Mouse (Mus musculus) CD4-positive naive resting alpha-beta T cell, adult 76 days (primary cell): ENCODE measurements around the gene Vmn1r29. TPM values are rescaled to one million over a fixed set of nuclear protein-coding genes. Genes with fewer than 3 reads are reported as not detected.

ENCODE experiments used
- total RNA-seq: library from RNA; stranded (reverse); gene quantifications from one replicate; pipeline ENCODE4 v1.2.4, GENCODE M21; 2023

The Vmn1r29 gene
- total RNA-seq = not detected

DNA sequence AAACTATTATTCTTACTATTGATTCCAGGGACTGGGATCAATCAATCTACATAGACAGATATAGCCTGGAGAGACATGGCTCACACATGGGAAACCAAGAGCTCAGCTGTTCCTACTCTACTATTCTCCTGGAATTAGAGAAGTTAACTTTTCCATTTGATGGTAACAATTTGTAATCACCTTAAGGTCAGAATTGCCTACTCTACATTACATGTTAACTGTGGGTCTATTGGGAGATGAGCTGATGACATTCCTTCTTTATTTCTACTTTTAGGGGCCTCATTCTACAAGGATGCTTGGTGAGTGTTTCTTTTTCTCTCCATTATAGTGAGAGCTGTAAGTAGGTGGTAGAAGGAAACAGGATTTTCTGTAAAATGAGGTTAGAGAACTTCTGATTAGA lies at the start of gene Vmn1r29:
Vmn1r29 (plus strand) TSS at position 301 of the 400 bp plus-strand sequence.

GRCm38 (mm10) chr6:58261737-58262136 lies 39.6 kb upstream of the Vmn1r29 start, which contains the start of gene Vmn1r28:
Vmn1r28 (plus strand) TSS chr6:58262037.

Other genes starting within 250 kb of the Vmn1r29 start
- gene Vmn1r27, start 82.7 kb upstream of the Vmn1r29 start, total RNA-seq = not detected
- gene Vmn1r28, start 39.5 kb upstream of the Vmn1r29 start, total RNA-seq = not detected
- gene Vmn1r30, start 141.8 kb downstream of the Vmn1r29 start, total RNA-seq = not detected
- not detected for gene Vmn1r31, start 173.8 kb downstream of the Vmn1r29 start, total RNA-seq